Mouse (Mus musculus) urinary bladder, postnatal 36 days (tissue): ENCODE measurements around the gene Dennd1a.
A peak's percentile ranks its signal among the peaks of the same experiment; 100 is the strongest.

Experiments
- DNase-seq, 2 experiments: peaks; one replicate each; pipeline ENCODE4 v3.0.0; 2022; ENCODE audit warnings: low spot score in 2 of 2, mixed read lengths in 1 of 2

Gene Dennd1a

GRCm38 (mm10) chr2:38111655-38112351 is 175.4 kb downstream of the Dennd1a start:
- no peak for DNase-seq

GRCm38 (mm10) chr2:38108586-38108985 is 178.6 kb downstream of the Dennd1a start:
- DNase-seq = no peak

GRCm38 (mm10) chr2:38102674-38103073 is 184.5 kb downstream of the Dennd1a start:
- DNase-seq = no peak

GRCm38 (mm10) chr2:38100289-38100688 is 186.9 kb downstream of the Dennd1a start:
- DNase-seq = no peak

- DNase-seq = peak in 1 of 2 experiments; percentile 13
These were observed 187.9 kb downstream of the Dennd1a start for GRCm38 (mm10) chr2:38099120-38099773.

- no peak for DNase-seq
These were observed 189.7 kb downstream of the Dennd1a start for GRCm38 (mm10) chr2:38097469-38097868.

- no peak for DNase-seq
These were observed 190.9 kb downstream of the Dennd1a start for GRCm38 (mm10) chr2:38096328-38096727.

- no peak for DNase-seq
These were observed 192.6 kb downstream of the Dennd1a start for GRCm38 (mm10) chr2:38094380-38095163.

GRCm38 (mm10) chr2:38093968-38094367 is 193.2 kb downstream of the Dennd1a start:
- DNase-seq = no peak

GRCm38 (mm10) chr2:38093242-38093641 is 193.9 kb downstream of the Dennd1a start:
- no peak for DNase-seq

- no peak for DNase-seq
These were observed 198.8 kb downstream of the Dennd1a start for GRCm38 (mm10) chr2:38088346-38088745.

GRCm38 (mm10) chr2:38085058-38085457 is 202.1 kb downstream of the Dennd1a start:
- DNase-seq = no peak

GRCm38 (mm10) chr2:38083251-38083650 is 203.9 kb downstream of the Dennd1a start:
- DNase-seq = no peak

GRCm38 (mm10) chr2:38074495-38074894 is 212.7 kb downstream of the Dennd1a start:
- no peak for DNase-seq

GRCm38 (mm10) chr2:38072061-38072460 is 215.1 kb downstream of the Dennd1a start:
- no peak for DNase-seq

GRCm38 (mm10) chr2:38068171-38068572 is 219.0 kb downstream of the Dennd1a start:
- no peak for DNase-seq

- DNase-seq = no peak
These were observed 221.3 kb downstream of the Dennd1a start for GRCm38 (mm10) chr2:38065914-38066313.

GRCm38 (mm10) chr2:38064266-38064665 is 222.9 kb downstream of the Dennd1a start:
- DNase-seq = no peak

- DNase-seq = no peak
These were observed 225.0 kb downstream of the Dennd1a start for GRCm38 (mm10) chr2:38062156-38062555.

GRCm38 (mm10) chr2:38061474-38061873 is 225.7 kb downstream of the Dennd1a start:
- DNase-seq = no peak

GRCm38 (mm10) chr2:38052440-38052839 is 234.8 kb downstream of the Dennd1a start:
- DNase-seq = no peak

- no peak for DNase-seq
These were observed 235.6 kb downstream of the Dennd1a start for GRCm38 (mm10) chr2:38051485-38052085.
